Mouse (Mus musculus) cerebellum, adult 11 months (tissue): Measurements from ENCODE around the gene Foxp3.

Source experiments
- DNase-seq: peaks from one replicate; pipeline ENCODE4 v3.0.0; 2022

The Foxp3 gene

GRCm38 (mm10) chrX:7573176-7574086 lies at the start of gene Foxp3:
Gene Foxp3 (plus strand): TSS chrX:7573644.
- DNase-seq: no peak

- no peak for DNase-seq
Observed at GRCm38 (mm10) chrX:7524961-7525360, 48.5 kb upstream of the Foxp3 start.

- no peak for DNase-seq
Observed at GRCm38 (mm10) chrX:7553474-7553873, 20.0 kb upstream of the Foxp3 start.

GRCm38 (mm10) chrX:7563076-7563475 lies 10.4 kb upstream of the Foxp3 start:
- no peak for DNase-seq

- DNase-seq: no peak
Observed at GRCm38 (mm10) chrX:7566352-7566751, 7.1 kb upstream of the Foxp3 start.

GRCm38 (mm10) chrX:7567491-7567890 lies 6.0 kb upstream of the Foxp3 start:
- DNase-seq: no peak

GRCm38 (mm10) chrX:7570481-7571175 lies 2.8 kb upstream of the Foxp3 start:
- DNase-seq: no peak

- no peak for DNase-seq
Observed at GRCm38 (mm10) chrX:7571565-7572136, 1.8 kb upstream of the Foxp3 start.

- no peak for DNase-seq
Observed at GRCm38 (mm10) chrX:7572466-7572865, 978 bp upstream of the Foxp3 start.

GRCm38 (mm10) chrX:7574087-7574884 lies 842 bp downstream of the Foxp3 start, which contains the start of gene Ppp1r3f:
Gene Ppp1r3f (minus strand): TSS chrX:7574283.
- DNase-seq: peak; percentile 93

- DNase-seq: no peak
Observed at GRCm38 (mm10) chrX:7574885-7575231, 1.4 kb downstream of the Foxp3 start.

GRCm38 (mm10) chrX:7581151-7581550 lies 7.7 kb downstream of the Foxp3 start:
- no peak for DNase-seq

GRCm38 (mm10) chrX:7583881-7584280 lies 10.4 kb downstream of the Foxp3 start:
- DNase-seq: no peak

GRCm38 (mm10) chrX:7586356-7586755 lies 12.9 kb downstream of the Foxp3 start:
- no peak for DNase-seq

- DNase-seq: no peak
Observed at GRCm38 (mm10) chrX:7595371-7595770, 21.9 kb downstream of the Foxp3 start.

- DNase-seq: no peak
Observed at GRCm38 (mm10) chrX:7604004-7604403, 30.6 kb downstream of the Foxp3 start.

- DNase-seq: peak; percentile 78
Observed at GRCm38 (mm10) chrX:7604879-7605574, 31.6 kb downstream of the Foxp3 start, which contains the start of gene Ccdc22. Gene Ccdc22 (minus strand): TSS chrX:7605517.

- DNase-seq: no peak
Observed at GRCm38 (mm10) chrX:7605575-7605941, 32.1 kb downstream of the Foxp3 start.

GRCm38 (mm10) chrX:7606783-7607182 lies 33.3 kb downstream of the Foxp3 start, which contains the start of gene Cacna1f:
Gene Cacna1f (plus strand): TSS chrX:7607083.
- no peak for DNase-seq

GRCm38 (mm10) chrX:7610035-7610434 lies 36.6 kb downstream of the Foxp3 start:
- DNase-seq: peak; percentile 24

- peak; percentile 33 for DNase-seq
Observed at GRCm38 (mm10) chrX:7610536-7611258, 37.3 kb downstream of the Foxp3 start.
